27 mouse cellular contexts compared by ENCODE assay signal in the genomic region with DNA sequence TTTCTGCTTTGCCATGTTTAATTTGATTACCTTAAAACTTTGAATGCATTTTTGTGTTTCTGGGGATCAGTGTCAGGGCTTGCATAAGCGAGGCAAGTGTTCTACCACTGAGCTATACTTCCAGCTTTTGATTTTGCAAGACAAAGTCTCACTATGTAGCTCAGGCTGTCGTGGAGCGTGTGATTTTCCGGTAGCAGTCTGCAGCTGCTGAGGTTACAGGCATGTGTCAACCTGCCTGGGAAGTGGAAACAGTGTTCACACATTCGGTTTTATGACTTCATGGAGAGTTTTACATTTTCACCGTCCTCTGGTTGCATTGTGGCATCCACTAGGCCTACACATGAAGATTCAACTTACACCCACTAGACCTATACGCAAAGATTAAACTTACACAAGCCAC. TPM values are rescaled to one million over a fixed set of nuclear protein-coding genes. Genes with fewer than 3 reads are reported as not detected.
"Had no signal": no experiment of that assay in that cellular context is flagged by ENCODE, and none has a peak within 500 bp of the region (broad histone marks: within the 10 kb centered on the region; RNA-seq: fewer than 3 reads in every experiment).

No protein-coding gene starts in this region.

- H3K27ac ChIP-seq: intestine, embryonic 15.5 days; layer of hippocampus, adult 2 months; limb, embryonic 15.5 days; liver, embryonic 14.5 days; macrophage; midbrain, embryonic 10.5 days; neural tube, embryonic 13.5 days had no signal

- H3K9ac ChIP-seq: intestine, embryonic 15.5 days; limb, embryonic 15.5 days; liver, embryonic 14.5 days; liver, postnatal 0 days; lung, embryonic 14.5 days; neural tube, embryonic 13.5 days had no signal

- H3K4me3 ChIP-seq: intestine, embryonic 15.5 days; layer of hippocampus, adult 2 months; limb, embryonic 15.5 days; midbrain, embryonic 10.5 days; neural tube, embryonic 13.5 days had no signal

- H3K4me1 ChIP-seq: intestine, embryonic 15.5 days; limb, embryonic 15.5 days; midbrain, embryonic 10.5 days; neural tube, embryonic 13.5 days had no signal

- H3K27me3 ChIP-seq: intestine, embryonic 15.5 days; limb, embryonic 15.5 days; neural tube, embryonic 13.5 days had no signal

- H3K9me3 ChIP-seq: intestine, embryonic 15.5 days; limb, embryonic 15.5 days; midbrain, embryonic 10.5 days; neural tube, embryonic 13.5 days had no signal

- H3K36me3 ChIP-seq: intestine, embryonic 15.5 days; limb, embryonic 15.5 days; midbrain, embryonic 10.5 days; neural tube, embryonic 13.5 days had no signal

- ATAC-seq: intestine, embryonic 15.5 days; liver, postnatal 0 days; lung, postnatal 0 days had no signal

- H3K4me2 ChIP-seq: intestine, embryonic 15.5 days; limb, embryonic 15.5 days; liver, embryonic 11.5 days; lung, embryonic 14.5 days; neural tube, embryonic 13.5 days had no signal

- DNase-seq: kidney, adult 11 months; kidney, adult 9 months; kidney, postnatal 14 days; kidney, postnatal 4 days; liver, postnatal 0 days; lung, embryonic 14.5 days; midbrain, embryonic 14.5 days; retina, postnatal 1 day; right cerebral cortex, postnatal 25 days; spleen, adult 18-20 months; thymus, adult 18-20 months; thymus, postnatal 36 days had no signal

RNA-seq across cellular contexts. Expression of a gene that starts 54.8 kb away (rescaled TPM):
- total RNA-seq: left cerebral cortex, adult 8-10 months; left cerebral cortex, postnatal 14 days; megakaryocyte, adult 5-6 weeks; neutrophil, adult 5-6 weeks had no signal
- polyA plus RNA-seq: intestine, embryonic 15.5 days; kidney, embryonic 16.5 days; limb, embryonic 15.5 days; liver, embryonic 11.5 days; liver, embryonic 14.5 days; liver, postnatal 0 days; lung, embryonic 14.5 days; macrophage; neural tube, embryonic 13.5 days; stomach, embryonic 16.5 days had no signal
